Mouse (Mus musculus) stomach, postnatal 0 days (tissue): Measurements from ENCODE around the gene Hist1h3b.

Experiments
- CTCF ChIP-seq: IDR thresholded peaks from 2 replicates; pipeline ENCODE4 v1.5.1; 2016; ENCODE audit warnings: antibody characterized with exemption, low read depth, mild to moderate bottlenecking, moderate library complexity
- EP300 ChIP-seq: optimal IDR thresholded peaks from 2 replicates; pipeline ENCODE3; 2016; ENCODE audit warnings: antibody characterized with exemption

DNA sequence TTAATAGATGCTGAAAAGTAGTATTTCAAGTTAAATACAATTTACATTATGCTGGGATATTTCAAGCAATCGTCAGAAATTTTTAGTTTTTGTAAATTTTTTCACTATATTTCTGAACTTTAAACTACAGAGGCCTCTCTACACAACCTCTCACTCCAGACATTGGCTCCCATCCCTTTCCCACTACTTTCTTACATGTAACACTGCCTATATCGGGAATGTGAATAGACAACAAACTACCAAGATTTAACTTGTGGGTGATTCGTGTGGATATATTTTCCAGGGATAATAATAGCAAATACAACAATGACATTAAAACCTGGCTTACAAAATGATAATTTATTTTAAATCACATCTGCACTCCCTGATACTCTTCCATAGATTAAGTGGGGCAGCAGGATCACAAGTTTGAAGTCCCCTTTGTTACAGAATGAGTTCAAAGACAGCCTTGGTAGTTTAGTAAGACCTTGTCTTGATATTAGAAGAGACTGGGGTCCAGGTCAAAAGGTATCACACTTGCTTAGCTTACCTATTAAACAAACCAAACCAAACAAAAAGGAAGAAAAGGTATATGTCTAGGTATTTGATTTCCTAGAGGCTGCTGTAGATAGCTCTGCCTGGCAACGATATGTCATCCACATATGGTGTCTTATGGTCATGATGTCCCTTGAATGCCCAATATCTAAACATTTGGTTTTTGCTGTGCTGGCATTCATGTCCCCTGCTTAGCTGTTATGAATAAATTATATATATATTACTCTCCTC, 1.4 kb downstream of the Hist1h3b start:
- TF ChIP-seq CTCF: no peak
- no peak for TF ChIP-seq EP300
